Mouse (Mus musculus) kidney, postnatal 4 days (tissue): ENCODE results near the gene Slc51b.

Source experiments
- DNase-seq, 2 experiments: peaks; one replicate each; pipeline ENCODE4 v3.0.0; 2021; ENCODE audit warnings: mixed read lengths in 2 of 2

Slc51b gene

DNA sequence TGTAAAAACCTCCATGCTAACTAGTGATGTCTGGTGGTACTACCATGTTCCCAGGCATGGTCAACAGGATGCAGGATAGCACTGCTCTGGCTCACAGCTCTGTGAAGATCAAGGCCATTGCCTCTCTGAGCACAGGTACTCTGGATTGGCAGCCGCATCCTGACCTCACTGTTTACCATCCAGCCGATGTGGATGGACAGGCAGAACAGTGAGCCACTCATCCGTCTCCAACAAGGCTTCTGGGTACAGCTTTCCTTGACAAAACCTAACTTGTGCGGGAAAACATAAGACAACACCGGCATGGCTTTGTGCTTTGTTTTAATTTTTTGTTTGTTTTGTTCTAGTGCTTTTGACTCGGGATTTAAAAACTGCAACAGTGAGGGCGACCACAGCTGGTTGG, 57.0 kb downstream of the Slc51b start:
- DNase-seq: no peak

DNA sequence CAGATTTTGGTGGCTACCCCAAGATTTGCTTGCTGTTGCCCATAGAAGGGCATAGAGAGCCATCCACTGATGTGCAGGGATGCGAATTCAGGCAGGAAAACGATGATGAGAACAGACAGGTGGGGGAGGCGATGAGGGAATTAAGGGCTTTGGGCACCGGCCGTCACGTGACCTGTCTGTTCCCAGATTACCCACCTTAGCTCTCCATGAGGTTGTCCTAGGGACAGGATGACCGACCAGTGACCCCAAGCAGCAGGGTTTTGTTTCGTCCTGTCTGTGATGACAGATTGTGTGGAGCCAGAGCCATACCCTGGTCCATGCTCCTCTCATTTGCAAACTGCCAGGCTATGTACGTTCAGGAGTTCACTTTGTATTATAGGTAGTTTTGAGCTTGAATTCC, 59.1 kb downstream of the Slc51b start:
- peak in 1 of 2 experiments; percentile 19 for DNase-seq
